Mouse (Mus musculus) C2C12 (cell line): ENCODE results near the gene Cbr4. TPM values are rescaled to one million over a fixed set of nuclear protein-coding genes. Genes with fewer than 3 reads are reported as not detected.

Experiments
- H3K27me3 ChIP-seq: one replicate; pipeline ENCODE4 v1.6.1; 2011; ENCODE audit not compliant: control insufficient read depth, insufficient read depth, insufficient read length
- H3K36me3 ChIP-seq: one replicate; pipeline ENCODE4 v1.6.1; 2011; ENCODE audit not compliant: control insufficient read depth, insufficient read depth
- H3K4me3 ChIP-seq: one replicate; pipeline ENCODE4 v1.5.1; 2011; ENCODE audit warnings: mild to moderate bottlenecking, control low read depth; ENCODE audit not compliant: poor library complexity, insufficient read depth, severe bottlenecking
- H3K79me2 ChIP-seq: one replicate; pipeline ENCODE4 v1.6.1; 2011; ENCODE audit not compliant: control insufficient read depth, insufficient read depth
- H3K79me3 ChIP-seq: one replicate; pipeline ENCODE4 v1.6.1; 2011; ENCODE audit warnings: low read depth, control low read depth
- H3ac ChIP-seq: one replicate; pipeline ENCODE3; 2011; ENCODE audit warnings: low read depth; ENCODE audit not compliant: control insufficient read depth, insufficient read length
- CEBPB ChIP-seq: IDR thresholded peaks from one replicate; pipeline ENCODE4 v1.6.1; 2011; ENCODE audit warnings: low read depth, mild to moderate bottlenecking, control low read depth, moderate library complexity
- CTCF ChIP-seq: IDR thresholded peaks from one replicate; pipeline ENCODE4 v1.5.1; 2011; ENCODE audit not compliant: control insufficient read depth, insufficient read depth, insufficient read length
- FOSL1 ChIP-seq: IDR thresholded peaks from one replicate; pipeline ENCODE4 v1.8.0; 2011; ENCODE audit warnings: mild to moderate bottlenecking, low read length; ENCODE audit not compliant: poor library complexity, insufficient read depth, severe bottlenecking
- MAX ChIP-seq: IDR thresholded peaks from one replicate; pipeline ENCODE4 v1.6.1; 2011; ENCODE audit warnings: mild to moderate bottlenecking, control low read depth
- MYOD1 ChIP-seq: IDR thresholded peaks from one replicate; pipeline ENCODE4 v1.6.1; 2011; ENCODE audit warnings: low read depth; ENCODE audit not compliant: control insufficient read depth, insufficient read length
- MYOG ChIP-seq: IDR thresholded peaks from one replicate; pipeline ENCODE4 v1.6.1; 2011; ENCODE audit not compliant: control insufficient read depth, insufficient read length; ENCODE audit errors: extremely low read depth
- USF1 ChIP-seq: IDR thresholded peaks from one replicate; pipeline ENCODE4 v1.6.1; 2011; ENCODE audit warnings: low read depth, mild to moderate bottlenecking, control low read depth, moderate library complexity
- polyA plus RNA-seq: library from polyadenylated mRNA; unstranded; fragments of >200 nt; fragmentation: generic; extraction: Trizol; gene quantifications from one replicate; pipeline ENCODE4 v1.2.1, GENCODE M21; 2012; ENCODE audit warnings: missing spikeins

Cbr4 gene
- polyA plus RNA-seq, 1 experiment: 7.9 TPM

GRCm38 (mm10) chr8:61531944-61532795, 44.6 kb downstream of the Cbr4 start:
- TF ChIP-seq MYOG (no peak), MYOD1 (no peak), FOSL1 (no peak), MAX (no peak), USF1 (no peak), CEBPB (no peak)
- no peaks in the 10 kb centered on the region for H3K79me2 ChIP-seq
- H3K79me3 ChIP-seq: no peaks in the 10 kb centered on the region
- H3K36me3 ChIP-seq: peaks cover 94% of the 10 kb centered on the region
- H3K4me3 ChIP-seq: no peak overlapping the region
- H3ac ChIP-seq: no peak overlapping the region
- no peaks in the 10 kb centered on the region for H3K27me3 ChIP-seq

GRCm38 (mm10) chr8:61532831-61533230, 45.3 kb downstream of the Cbr4 start:
- H3K4me3 ChIP-seq: no peak overlapping the region
- TF ChIP-seq MAX: no peak
- TF ChIP-seq MYOD1: no peak
- TF ChIP-seq USF1: no peak
- TF ChIP-seq MYOG: no peak
- TF ChIP-seq CEBPB: no peak
- no peak for TF ChIP-seq CTCF
- no peak for TF ChIP-seq FOSL1
- no peaks in the 10 kb centered on the region for H3K27me3 ChIP-seq
- H3ac ChIP-seq: no peak overlapping the region
- no peaks in the 10 kb centered on the region for H3K79me2 ChIP-seq
- peaks cover 94% of the 10 kb centered on the region for H3K36me3 ChIP-seq
- no peaks in the 10 kb centered on the region for H3K79me3 ChIP-seq

GRCm38 (mm10) chr8:61533356-61533926, 45.9 kb downstream of the Cbr4 start:
- Histone ChIP-seq H3K36me3 (peaks cover 94% of the 10 kb centered on the region), H3K79me3 (no peaks in the 10 kb centered on the region), H3ac (no peak overlapping the region), H3K4me3 (no peak overlapping the region), H3K27me3 (no peaks in the 10 kb centered on the region), H3K79me2 (no peaks in the 10 kb centered on the region)
- TF ChIP-seq FOSL1 (no peak), MAX (no peak), MYOD1 (no peak), MYOG (no peak), CTCF (no peak), CEBPB (no peak), USF1 (no peak)

- peaks cover 81% of the 10 kb centered on the region for H3K36me3 ChIP-seq
These were observed 47.9 kb downstream of the Cbr4 start for GRCm38 (mm10) chr8:61535472-61535871.

GRCm38 (mm10) chr8:61537471-61537870, 49.9 kb downstream of the Cbr4 start:
- Histone ChIP-seq H3ac (no peak overlapping the region), H3K36me3 (peaks cover 65% of the 10 kb centered on the region)
- no peak for TF ChIP-seq FOSL1
- TF ChIP-seq MYOG: no peak
- no peak for TF ChIP-seq CTCF
- no peak for TF ChIP-seq CEBPB
- TF ChIP-seq USF1: no peak
- no peak for TF ChIP-seq MAX

More at GRCm38 (mm10) chr8:61535472-61535871, 47.9 kb downstream of the Cbr4 start:
- H3K4me3 ChIP-seq: no peak overlapping the region
- H3K79me3 ChIP-seq: no peaks in the 10 kb centered on the region
- no peaks in the 10 kb centered on the region for H3K27me3 ChIP-seq
- TF ChIP-seq CEBPB (no peak), MAX (no peak), MYOD1 (no peak), CTCF (no peak), MYOG (no peak), USF1 (no peak), FOSL1 (no peak)
- no peaks in the 10 kb centered on the region for H3K79me2 ChIP-seq
- H3ac ChIP-seq: no peak overlapping the region

More at GRCm38 (mm10) chr8:61537471-61537870, 49.9 kb downstream of the Cbr4 start:
- no peaks in the 10 kb centered on the region for H3K79me2 ChIP-seq
- H3K79me3 ChIP-seq: no peaks in the 10 kb centered on the region
- no peak overlapping the region for H3K4me3 ChIP-seq
- no peaks in the 10 kb centered on the region for H3K27me3 ChIP-seq
